Mouse (Mus musculus) T-helper 1 cell (primary cell): ENCODE measurements at regions not wholly inside any gene's neighbourhood (a gene's known extent, or its start where the extent isn't known, plus 50 kb on each side); places are given as distances from the start of the nearest gene placed in this dataset.
"Not testable (repeated sequence)": the region's sequence is repeated elsewhere in the genome, so short reads cannot be mapped to it uniquely, and the experiment has no call there.

Experiments used
- in situ Hi-C: fragments of 300-600 bp; cut with MboI, MseI; formaldehyde crosslinking; loops from one replicate; pipeline ENCODE4 v1.15.1; 2025; ENCODE audit warnings: high pct_unique_total_duplicates

- in situ Hi-C loops, result no loop called here
Measured at GRCm38 (mm10) chr17:50397324-50397723, 103.9 kb upstream of the Dazl start.

GRCm38 (mm10) chr17:50407249-50407990 lies 101.8 kb upstream of the Plcl2 start:
- in situ Hi-C loops, result no loop called here

GRCm38 (mm10) chr17:50408581-50408980 lies 100.6 kb upstream of the Plcl2 start:
- in situ Hi-C loops, result no loop called here

- in situ Hi-C loops, result no loop called here
Measured at GRCm38 (mm10) chr17:50409271-50409670, 99.9 kb upstream of the Plcl2 start.

- in situ Hi-C loops, result no loop called here
Measured at GRCm38 (mm10) chr17:50409895-50410294, 99.3 kb upstream of the Plcl2 start.

GRCm38 (mm10) chr17:50410296-50410695 lies 98.9 kb upstream of the Plcl2 start:
- in situ Hi-C loops, result no loop called here

GRCm38 (mm10) chr17:50412446-50412845 lies 96.8 kb upstream of the Plcl2 start:
- in situ Hi-C loops, result no loop called here

- in situ Hi-C loops, result no loop called here
Measured at GRCm38 (mm10) chr17:50413916-50414315, 95.3 kb upstream of the Plcl2 start.

GRCm38 (mm10) chr17:50415331-50416005 lies 93.7 kb upstream of the Plcl2 start:
- in situ Hi-C loops, result no loop called here

- in situ Hi-C loops, result no loop called here
Measured at GRCm38 (mm10) chr17:50416119-50416518, 93.1 kb upstream of the Plcl2 start.

GRCm38 (mm10) chr17:50416538-50417113 lies 92.6 kb upstream of the Plcl2 start:
- in situ Hi-C loops, result no loop called here

- in situ Hi-C loops, result no loop called here
Measured at GRCm38 (mm10) chr17:50418863-50419383, 90.3 kb upstream of the Plcl2 start.

GRCm38 (mm10) chr17:50419551-50419950 lies 89.7 kb upstream of the Plcl2 start:
- in situ Hi-C loops, result not testable (repeated sequence)

GRCm38 (mm10) chr17:50419966-50420365 lies 89.2 kb upstream of the Plcl2 start:
- in situ Hi-C loops, result loop anchor here (5.0 kb wide), 2 partner anchors 58 to 372 kb away; no protein-coding TSS in a partner anchor

- in situ Hi-C loops, result loop anchor here (5.0 kb wide), 2 partner anchors 58 to 372 kb away; no protein-coding TSS in a partner anchor
Measured at GRCm38 (mm10) chr17:50420690-50421089, 88.5 kb upstream of the Plcl2 start.

GRCm38 (mm10) chr17:50421476-50421875 lies 87.7 kb upstream of the Plcl2 start:
- in situ Hi-C loops, result loop anchor here (5.0 kb wide), 2 partner anchors 59 to 371 kb away; no protein-coding TSS in a partner anchor

- in situ Hi-C loops, result no loop called here
Measured at GRCm38 (mm10) chr17:50425110-50425509, 84.1 kb upstream of the Plcl2 start.

GRCm38 (mm10) chr17:50425531-50425930 lies 83.7 kb upstream of the Plcl2 start:
- in situ Hi-C loops, result no loop called here

- in situ Hi-C loops, result no loop called here
Measured at GRCm38 (mm10) chr17:50426146-50426545, 83.1 kb upstream of the Plcl2 start.

- in situ Hi-C loops, result no loop called here
Measured at GRCm38 (mm10) chr17:50427331-50428003, 81.7 kb upstream of the Plcl2 start.

- in situ Hi-C loops, result no loop called here
Measured at GRCm38 (mm10) chr17:50428004-50428560, 81.1 kb upstream of the Plcl2 start.
